Mouse (Mus musculus): Measurements from ENCODE around the gene Rest. TPM values are rescaled to one million over a fixed set of nuclear protein-coding genes. Genes with fewer than 3 reads are reported as not detected.
A peak's percentile ranks its signal among the peaks of the same experiment; 100 is the strongest.
"Not testable (repeated sequence)": the region's sequence is repeated elsewhere in the genome, so short reads cannot be mapped to it uniquely, and the experiment has no call there.

Gene Rest
- 27.1 and 28.7 TPM in 2 replicates for polyA plus RNA-seq (2015; fragmentation: Nextera tagmentation; extraction: Ambion mirVana)

GRCm38 (mm10) chr5:77265081-77265670 is at the start of gene Rest:
TSS of gene Rest (plus strand) at chr5:77265491.
- WGBS = under 1% methylated on average over 71 of the region's 78 CpGs

GRCm38 (mm10) chr5:77217211-77217610 is 48.1 kb upstream of the Rest start:
- Histone ChIP-seq H3K9ac (no peak overlapping the region), H3K4me3 (replicated peaks) (peak overlapping the region; percentile 23), H3K27ac (no peak overlapping the region), H3K9me3 (no peaks in the 10 kb centered on the region), H3K4me2 (peak overlapping the region; percentile 44), H3K4me1 (no peaks in the 10 kb centered on the region), H3K36me3 (no peaks in the 10 kb centered on the region), H3K27me3 (replicated peaks) (no peaks in the 10 kb centered on the region)
- ATAC-seq (ENCODE audit: insufficient read depth, low FRiP score, low read depth) = peak; percentile 21; the same call in 1 of the 2 replicates
- WGBS = 9% methylated on average over 9 of the region's 9 CpGs

More at GRCm38 (mm10) chr5:77265081-77265670, at the start of gene Rest:
- ATAC-seq (ENCODE audit: insufficient read depth, low FRiP score, low read depth) = peak; percentile 86
- H3K9me3 ChIP-seq = no peaks in the 10 kb centered on the region
- H3K4me1 ChIP-seq = 0 out of 2 replicates have a peak, but pooled peaks cover 6% of the 10 kb centered on the region
- H3K9ac ChIP-seq = peak within 1 kb of the TSS; percentile 67
- H3K27ac ChIP-seq = peak within 1 kb of the TSS; percentile 98
- peak within 1 kb of the TSS; percentile 72 for H3K4me2 ChIP-seq
- no peaks in the 10 kb centered on the region for H3K27me3 ChIP-seq (replicated peaks)
- H3K4me3 ChIP-seq (replicated peaks) = peak within 1 kb of the TSS; percentile 93
- peaks cover 11% of the 10 kb centered on the region for H3K36me3 ChIP-seq

GRCm38 (mm10) chr5:77217724-77218123 is 47.6 kb upstream of the Rest start:
- Histone ChIP-seq H3K4me1 (no peaks in the 10 kb centered on the region), H3K36me3 (no peaks in the 10 kb centered on the region), H3K27ac (no peak overlapping the region), H3K27me3 (replicated peaks) (no peaks in the 10 kb centered on the region), H3K4me3 (replicated peaks) (no peak overlapping the region), H3K4me2 (peak overlapping the region; percentile 44; the same call in 1 of the 2 replicates), H3K9me3 (no peaks in the 10 kb centered on the region), H3K9ac (no peak overlapping the region)
- 8% methylated on average over 2 of the region's 2 CpGs for WGBS
- peak; percentile 39; the same call in 1 of the 2 replicates for ATAC-seq (ENCODE audit: insufficient read depth, low FRiP score, low read depth)

- H3K36me3 ChIP-seq = no peaks in the 10 kb centered on the region
- no peak overlapping the region for H3K4me2 ChIP-seq
- no peaks in the 10 kb centered on the region for H3K27me3 ChIP-seq (replicated peaks)
- no peak overlapping the region for H3K4me3 ChIP-seq (replicated peaks)
- ATAC-seq (ENCODE audit: insufficient read depth, low FRiP score, low read depth) = no peak
- no peaks in the 10 kb centered on the region for H3K9me3 ChIP-seq
- no peak overlapping the region for H3K9ac ChIP-seq
- no peaks in the 10 kb centered on the region for H3K4me1 ChIP-seq
- WGBS = 73% methylated on average over 11 of the region's 11 CpGs
- no peak overlapping the region for H3K27ac ChIP-seq
Measured at GRCm38 (mm10) chr5:77223043-77223975, 42.0 kb upstream of the Rest start.

- Histone ChIP-seq H3K9ac (no peak overlapping the region), H3K36me3 (no peaks in the 10 kb centered on the region), H3K4me1 (no peaks in the 10 kb centered on the region), H3K27ac (no peak overlapping the region), H3K9me3 (no peaks in the 10 kb centered on the region), H3K4me3 (replicated peaks) (no peak overlapping the region), H3K4me2 (no peak overlapping the region), H3K27me3 (replicated peaks) (no peaks in the 10 kb centered on the region)
- WGBS = 29% methylated on average over 1 of the region's 1 CpGs
- ATAC-seq (ENCODE audit: insufficient read depth, low FRiP score, low read depth) = no peak; the same call in 1 of the 2 replicates
Measured at GRCm38 (mm10) chr5:77228986-77229385, 36.3 kb upstream of the Rest start.

GRCm38 (mm10) chr5:77231863-77232262 is 33.4 kb upstream of the Rest start:
- not testable (repeated sequence) for H3K4me2 ChIP-seq; H3K27ac ChIP-seq; H3K9ac ChIP-seq; H3K4me1 ChIP-seq; H3K9me3 ChIP-seq; H3K36me3 ChIP-seq; H3K27me3 ChIP-seq (replicated peaks); H3K4me3 ChIP-seq (replicated peaks); ATAC-seq (ENCODE audit: insufficient read depth, low FRiP score, low read depth)
- 89% methylated on average over 4 of the region's 4 CpGs for WGBS

- Histone ChIP-seq H3K9ac (no peak overlapping the region), H3K27me3 (replicated peaks) (no peaks in the 10 kb centered on the region), H3K36me3 (no peaks in the 10 kb centered on the region), H3K4me1 (no peaks in the 10 kb centered on the region), H3K27ac (no peak overlapping the region), H3K4me3 (replicated peaks) (no peak overlapping the region), H3K4me2 (no peak overlapping the region), H3K9me3 (no peaks in the 10 kb centered on the region)
- ATAC-seq (ENCODE audit: insufficient read depth, low FRiP score, low read depth) = no peak
- WGBS = 39% methylated on average over 3 of the region's 3 CpGs
Measured at GRCm38 (mm10) chr5:77234921-77235320, 30.4 kb upstream of the Rest start.

GRCm38 (mm10) chr5:77237104-77237503 is 28.2 kb upstream of the Rest start:
- 46% methylated on average over 2 of the region's 2 CpGs for WGBS
- no peak overlapping the region for H3K9ac ChIP-seq
- no peaks in the 10 kb centered on the region for H3K27me3 ChIP-seq (replicated peaks)
- no peak overlapping the region for H3K27ac ChIP-seq
- ATAC-seq (ENCODE audit: insufficient read depth, low FRiP score, low read depth) = no peak
- no peaks in the 10 kb centered on the region for H3K4me1 ChIP-seq
- H3K36me3 ChIP-seq = no peaks in the 10 kb centered on the region
- H3K9me3 ChIP-seq = no peaks in the 10 kb centered on the region
- no peak overlapping the region for H3K4me3 ChIP-seq (replicated peaks)
- H3K4me2 ChIP-seq = no peak overlapping the region

GRCm38 (mm10) chr5:77244331-77244987 is 20.8 kb upstream of the Rest start:
- H3K9me3 ChIP-seq = no peaks in the 10 kb centered on the region
- H3K27me3 ChIP-seq (replicated peaks) = no peaks in the 10 kb centered on the region
- H3K4me3 ChIP-seq (replicated peaks) = no peak overlapping the region
- ATAC-seq (ENCODE audit: insufficient read depth, low FRiP score, low read depth) = no peak
- no peak overlapping the region for H3K4me2 ChIP-seq
- no peak overlapping the region for H3K27ac ChIP-seq
- WGBS = 49% methylated on average over 8 of the region's 8 CpGs
- H3K36me3 ChIP-seq = no peaks in the 10 kb centered on the region
- H3K4me1 ChIP-seq = peaks cover 8% of the 10 kb centered on the region
- no peak overlapping the region for H3K9ac ChIP-seq

GRCm38 (mm10) chr5:77245463-77245786 is 19.9 kb upstream of the Rest start:
- peak overlapping the region; percentile 51 for H3K4me2 ChIP-seq
- no peak for ATAC-seq (ENCODE audit: insufficient read depth, low FRiP score, low read depth)
- no peaks in the 10 kb centered on the region for H3K27me3 ChIP-seq (replicated peaks)
- H3K27ac ChIP-seq = no peak overlapping the region
- H3K4me3 ChIP-seq (replicated peaks) = peak overlapping the region; percentile 26
- no peak overlapping the region for H3K9ac ChIP-seq
- H3K9me3 ChIP-seq = no peaks in the 10 kb centered on the region
- no peaks in the 10 kb centered on the region for H3K36me3 ChIP-seq
- peaks cover 8% of the 10 kb centered on the region for H3K4me1 ChIP-seq
- WGBS = 32% methylated on average over 7 of the region's 7 CpGs

- peak; percentile 39; the same call in 1 of the 2 replicates for ATAC-seq (ENCODE audit: insufficient read depth, low FRiP score, low read depth)
Measured at GRCm38 (mm10) chr5:77245787-77246671, 19.3 kb upstream of the Rest start.

More at GRCm38 (mm10) chr5:77245787-77246671, 19.3 kb upstream of the Rest start:
- Histone ChIP-seq H3K4me1 (peaks cover 8% of the 10 kb centered on the region), H3K9ac (no peak overlapping the region), H3K27ac (no peak overlapping the region), H3K9me3 (no peaks in the 10 kb centered on the region), H3K36me3 (no peaks in the 10 kb centered on the region), H3K4me3 (replicated peaks) (peak overlapping the region; percentile 26), H3K27me3 (replicated peaks) (no peaks in the 10 kb centered on the region), H3K4me2 (peak overlapping the region; percentile 51)
- WGBS = 24% methylated on average over 26 of the region's 26 CpGs

Data from stomach, embryonic 15.5 days (tissue).